Mouse (Mus musculus) T-helper 17 cell (primary cell): Measurements from ENCODE around the gene Kcmf1.

ENCODE experiments used
- in situ Hi-C, 2 experiments: fragments of 300-600 bp; cut with MboI, MseI; formaldehyde crosslinking; loops; 1 replicate in 1 of 2; 2 replicates in 1 of 2; pipeline ENCODE4 v1.15.1; 2025; ENCODE audit warnings: high pct_unique_total_duplicates in 2 of 2

Kcmf1 gene

DNA sequence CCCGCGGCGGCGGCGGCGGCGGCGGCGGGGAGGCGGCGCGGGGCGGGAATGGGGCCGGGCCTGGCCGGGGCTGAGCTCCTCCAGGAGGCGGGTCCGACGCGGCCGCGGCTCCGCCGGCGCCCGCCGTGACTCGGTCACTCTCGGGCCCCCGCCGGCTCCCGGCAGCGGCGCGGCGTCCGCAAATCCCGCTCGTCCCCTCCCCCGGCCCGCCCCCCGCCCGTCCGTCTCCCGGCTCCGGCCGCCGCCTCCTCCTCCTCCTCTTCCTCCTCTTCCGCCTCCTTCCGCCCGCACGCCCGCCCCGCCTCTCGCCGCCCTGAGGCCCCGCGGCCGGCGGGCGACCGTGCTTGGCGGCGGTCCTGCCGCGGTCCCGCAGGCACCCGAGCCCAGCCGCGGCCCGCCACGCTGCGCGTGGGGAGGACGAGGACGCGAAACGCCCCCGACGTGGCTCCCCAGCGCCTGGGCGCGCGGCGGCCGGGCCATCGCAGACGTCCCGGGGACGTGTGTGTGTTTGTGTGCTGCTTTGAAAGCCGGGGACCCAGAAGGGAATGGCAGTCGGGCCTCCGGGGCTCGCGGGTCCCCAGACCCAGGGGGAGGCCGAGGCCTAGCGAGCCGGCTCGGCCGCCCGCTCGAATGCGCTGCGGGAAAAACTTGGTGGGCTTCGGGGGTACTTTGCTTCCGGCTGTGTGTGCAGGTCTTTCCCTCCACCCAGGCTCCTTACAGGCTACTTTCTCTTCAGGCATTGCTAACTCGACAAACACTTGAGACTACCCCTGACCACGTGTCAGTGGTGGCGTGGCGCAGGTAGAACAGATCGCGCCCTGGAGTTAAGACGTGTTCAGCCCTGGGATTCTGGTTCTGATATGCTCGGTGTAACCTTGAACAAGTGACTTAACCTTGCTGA, at the start of gene Kcmf1:
Kcmf1 (minus strand) TSS at position 199 of the 901 bp plus-strand sequence.
- in situ Hi-C loops: no loop called here

DNA sequence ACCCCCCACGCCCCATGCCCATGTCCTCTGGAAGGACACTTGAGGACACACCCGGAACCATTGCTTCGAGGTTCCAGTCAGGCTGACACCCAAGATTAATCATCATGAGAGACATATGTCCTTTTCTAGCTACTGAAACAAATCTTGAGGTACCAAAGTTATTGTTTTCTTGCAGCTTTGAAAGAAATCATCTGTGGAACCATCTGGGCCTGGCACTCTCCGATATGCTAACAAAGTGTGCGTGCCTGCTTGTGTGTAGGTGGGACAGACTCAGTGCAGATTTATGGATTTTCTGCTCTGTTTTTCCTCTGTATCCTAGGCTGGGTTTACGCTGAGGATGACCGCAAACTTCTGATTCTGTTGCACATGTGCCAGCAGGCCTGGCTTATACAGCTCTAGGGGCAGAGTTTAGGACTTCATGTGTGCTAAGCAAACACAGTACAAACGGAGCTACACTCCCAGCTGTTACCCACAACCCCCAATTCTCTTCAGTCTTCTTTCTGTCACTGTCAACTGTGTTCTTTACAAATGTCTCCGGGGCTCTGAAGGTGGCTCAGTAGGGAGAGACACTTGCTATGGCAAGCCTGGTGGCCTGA, 49.5 kb upstream of the Kcmf1 start:
- in situ Hi-C loops: no loop called here

DNA sequence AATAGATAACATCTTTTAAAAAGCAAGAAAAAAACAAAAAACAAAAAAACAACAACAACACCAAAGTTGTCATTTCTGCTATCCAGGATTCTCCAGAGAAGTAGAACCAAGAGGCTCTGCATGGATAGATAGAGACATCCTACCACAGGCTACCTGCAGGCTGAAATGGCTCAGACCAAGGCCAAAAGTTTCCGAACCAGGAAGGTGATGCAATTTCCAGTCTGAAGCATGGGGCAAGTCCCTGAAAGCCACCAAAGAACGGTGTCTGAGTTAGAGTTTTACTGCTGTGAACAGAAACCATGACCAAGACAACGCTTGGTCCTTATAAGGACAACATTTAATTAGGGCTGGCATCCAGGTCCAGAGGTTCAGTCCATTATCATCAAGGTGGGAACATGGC, 48.6 kb upstream of the Kcmf1 start:
- in situ Hi-C loops: no loop called here

DNA sequence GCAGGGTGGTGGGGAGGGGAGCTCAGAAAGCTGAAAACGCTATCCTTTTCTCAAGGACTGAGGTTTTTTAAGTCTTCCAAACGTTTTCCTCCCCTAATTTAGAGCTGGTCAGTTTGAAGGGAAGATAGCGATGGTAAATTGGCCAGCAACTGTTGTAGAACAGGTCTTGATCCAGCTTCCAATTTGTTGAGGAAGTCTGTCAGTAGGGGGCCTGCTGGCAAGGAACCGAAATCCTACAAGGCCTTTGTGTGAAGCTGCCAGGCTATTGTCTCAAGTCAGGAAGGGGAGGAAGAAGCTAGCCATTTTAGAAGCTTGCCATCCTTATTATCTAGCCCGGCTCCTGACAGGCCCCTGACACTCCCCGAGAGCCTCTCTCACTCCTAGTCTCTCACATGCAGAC, 48.2 kb upstream of the Kcmf1 start:
- in situ Hi-C loops: no loop called here

DNA sequence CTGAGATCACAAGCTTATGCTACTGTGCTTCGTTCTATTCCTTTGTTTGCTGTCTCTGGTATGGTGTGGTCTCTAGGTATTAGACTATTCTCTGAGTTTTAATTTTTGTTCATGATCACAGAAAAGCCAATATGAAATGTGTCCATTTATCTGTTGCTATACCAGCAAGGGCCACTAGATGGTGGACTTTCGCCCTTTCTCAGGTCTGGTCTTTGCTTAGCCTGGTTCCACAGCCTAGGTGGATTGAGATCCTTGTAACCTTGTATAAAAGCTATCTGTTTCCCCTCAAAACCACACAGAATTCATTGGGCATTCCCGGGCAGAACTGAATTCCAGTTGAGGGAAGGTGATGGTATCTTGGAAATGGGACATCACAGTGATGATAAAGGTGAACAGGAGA, 40.7 kb upstream of the Kcmf1 start:
- in situ Hi-C loops: loop anchor here (5.0 kb wide), 2 partner anchors 62 to 82 kb away; no protein-coding TSS in a partner anchor

DNA sequence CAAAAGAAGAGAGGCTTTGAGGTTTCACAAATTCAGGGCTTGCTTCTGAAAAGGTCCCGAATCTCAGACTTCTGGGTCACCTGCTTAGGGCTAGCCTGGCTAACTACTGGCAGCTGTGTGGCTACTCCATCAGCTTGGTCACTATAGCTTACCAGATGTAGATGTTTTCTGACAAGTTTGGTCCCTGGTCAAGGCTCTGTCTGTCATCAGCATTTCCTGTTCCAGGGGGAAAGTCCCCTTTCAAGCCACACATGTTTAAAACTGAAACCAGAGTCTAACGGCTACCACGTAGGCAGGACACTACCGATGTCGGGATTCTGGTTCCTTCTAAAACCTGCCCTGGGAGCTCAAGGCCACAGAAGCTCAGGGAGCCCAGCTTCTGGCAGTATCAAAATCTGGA, 38.1 kb upstream of the Kcmf1 start:
- in situ Hi-C loops: loop anchor here in 1 of 2 experiments (5.0 kb wide), 1 partner anchor 214 kb away; no protein-coding TSS in a partner anchor

DNA sequence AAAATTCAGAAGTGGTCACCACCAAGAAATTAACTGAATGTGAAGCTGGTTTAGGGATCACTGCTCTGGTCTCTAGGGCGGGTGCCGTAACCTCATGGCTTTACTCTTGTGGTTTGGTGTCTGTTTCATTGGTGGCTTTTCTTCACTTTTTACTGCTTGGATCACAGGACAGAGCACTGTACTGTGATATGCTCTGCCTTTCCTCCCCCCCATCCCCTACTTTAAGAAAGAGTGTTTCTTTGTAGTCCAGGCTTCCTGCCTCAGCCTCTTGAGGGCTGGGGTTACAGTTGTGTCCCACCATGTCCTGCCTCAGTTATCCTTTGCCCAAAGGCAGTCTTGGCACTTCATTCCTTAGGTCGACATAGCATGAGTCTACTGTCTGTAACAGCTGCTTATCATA, 37.7 kb upstream of the Kcmf1 start:
- in situ Hi-C loops: loop anchor here in 1 of 2 experiments (5.0 kb wide), 1 partner anchor 215 kb away; no protein-coding TSS in a partner anchor

DNA sequence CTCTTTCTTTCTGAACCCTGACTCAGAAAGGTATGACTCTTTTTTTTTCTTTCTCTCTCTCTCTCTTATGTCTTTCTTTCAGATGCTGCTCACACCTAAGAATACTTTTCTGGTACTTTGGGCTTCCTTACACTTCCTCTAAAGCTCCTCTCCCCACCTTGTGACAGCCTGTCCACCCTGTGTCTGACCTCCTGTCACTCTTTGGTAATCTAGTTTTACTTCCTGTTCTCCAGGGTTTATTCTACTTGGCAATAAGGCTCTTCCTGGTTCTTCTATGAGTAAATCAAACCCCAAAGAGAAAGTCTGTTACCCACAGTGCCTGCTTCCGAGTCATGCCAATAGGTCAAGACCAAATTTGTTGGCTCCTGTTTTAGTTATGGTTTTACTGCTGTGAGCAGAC, 33.2 kb upstream of the Kcmf1 start:
- in situ Hi-C loops: no loop called here

DNA sequence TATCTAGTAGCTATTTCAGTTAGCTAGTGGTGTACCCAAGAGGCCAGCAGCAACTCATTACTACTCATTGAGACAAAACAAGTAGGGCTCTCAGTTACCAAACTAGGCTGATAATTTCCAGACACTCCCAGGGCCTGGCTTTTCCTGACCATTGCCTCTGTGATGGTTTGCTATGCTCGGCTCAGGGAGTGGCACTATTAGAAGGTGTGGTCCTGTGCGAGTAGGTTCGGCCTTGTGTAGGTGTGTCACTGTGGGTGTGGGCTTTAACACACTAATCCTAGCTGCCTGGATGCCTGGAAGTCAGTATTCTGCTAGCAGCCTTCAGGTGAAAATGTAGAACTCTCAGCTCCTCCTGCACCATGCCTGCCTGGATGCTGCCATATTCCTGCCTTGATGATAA, 31.8 kb upstream of the Kcmf1 start:
- in situ Hi-C loops: no loop called here

DNA sequence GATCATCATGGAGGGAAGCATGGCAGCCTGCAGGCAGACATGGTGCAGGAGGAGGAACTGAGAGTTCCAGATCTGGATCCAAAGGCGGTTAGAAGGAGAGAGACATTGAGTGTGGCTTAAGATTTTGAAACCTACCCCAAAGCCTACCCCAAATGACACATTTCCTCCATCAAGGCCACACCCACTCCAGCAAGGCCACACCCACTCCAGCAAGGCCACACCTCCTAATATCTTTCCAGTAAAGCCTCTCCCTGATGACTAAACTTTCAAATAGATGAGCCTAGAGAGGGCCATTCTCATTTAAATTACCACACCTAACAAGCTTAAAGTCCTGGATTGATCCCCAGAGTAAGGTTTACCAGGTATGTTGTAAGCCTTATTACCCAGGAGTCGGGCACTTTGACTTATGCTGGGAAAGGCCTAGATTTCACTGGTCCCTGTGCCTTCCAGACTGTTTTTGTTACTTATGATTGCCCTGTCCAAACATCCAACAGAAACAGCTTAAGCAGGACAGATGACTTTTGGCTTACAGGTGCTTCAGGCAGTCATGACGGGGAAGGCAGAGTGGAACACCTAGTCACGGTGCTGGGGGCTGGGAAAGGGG, 30.1 kb upstream of the Kcmf1 start:
- in situ Hi-C loops: no loop called here

DNA sequence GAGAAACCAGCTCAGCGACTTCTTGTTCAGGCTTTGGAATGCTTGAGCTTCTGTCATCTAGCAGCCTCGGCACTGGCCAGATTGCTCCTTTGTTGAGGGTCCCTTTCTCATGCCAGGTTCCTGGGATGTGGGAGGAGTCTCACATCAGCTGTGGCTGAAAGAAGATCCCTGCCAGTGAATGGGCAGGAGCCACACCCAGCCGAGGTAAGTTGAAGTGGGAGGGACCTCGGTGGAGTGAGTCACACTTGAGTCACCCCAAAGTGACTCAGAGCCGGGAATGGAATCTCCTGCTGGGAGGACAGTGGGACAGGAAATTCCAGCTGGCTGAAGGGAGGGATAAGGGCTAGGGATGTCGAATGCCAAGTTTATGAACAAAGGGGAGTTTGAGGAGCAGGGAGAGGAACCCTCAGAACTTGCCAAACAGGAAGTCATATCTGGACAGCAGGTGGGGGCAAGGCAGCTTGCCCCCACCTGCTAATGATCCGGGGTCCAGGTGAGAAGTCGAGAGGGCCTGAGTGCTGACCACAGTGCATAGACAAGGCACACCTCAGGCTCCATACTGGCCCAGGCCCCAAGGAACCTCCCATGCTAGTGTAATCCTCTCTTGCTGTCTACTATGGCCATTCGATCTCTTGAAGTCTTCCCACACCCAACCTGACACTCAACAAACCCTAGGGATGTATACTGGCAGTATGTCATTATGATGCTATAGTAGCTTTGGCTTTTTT, 27.1 kb upstream of the Kcmf1 start:
- in situ Hi-C loops: no loop called here

DNA sequence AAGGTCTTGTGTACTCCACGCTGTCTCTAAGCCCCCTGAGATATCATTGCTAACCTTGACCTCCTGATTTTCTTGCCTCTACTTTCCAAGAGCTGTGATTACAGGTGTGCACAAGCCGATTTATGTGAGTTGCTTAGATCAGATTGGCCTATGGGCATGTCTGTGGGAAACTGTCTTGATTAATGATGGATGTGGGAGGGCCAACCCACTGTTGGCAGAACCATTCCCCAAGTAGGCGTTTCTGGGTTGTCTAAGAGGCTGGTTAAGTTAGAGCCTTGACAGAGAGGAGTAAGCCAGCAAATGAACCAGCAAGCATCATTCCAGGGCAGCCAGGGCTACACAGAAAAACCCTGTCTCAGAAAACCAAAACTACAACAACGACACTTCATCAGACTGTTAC, 26.3 kb upstream of the Kcmf1 start:
- in situ Hi-C loops: no loop called here

DNA sequence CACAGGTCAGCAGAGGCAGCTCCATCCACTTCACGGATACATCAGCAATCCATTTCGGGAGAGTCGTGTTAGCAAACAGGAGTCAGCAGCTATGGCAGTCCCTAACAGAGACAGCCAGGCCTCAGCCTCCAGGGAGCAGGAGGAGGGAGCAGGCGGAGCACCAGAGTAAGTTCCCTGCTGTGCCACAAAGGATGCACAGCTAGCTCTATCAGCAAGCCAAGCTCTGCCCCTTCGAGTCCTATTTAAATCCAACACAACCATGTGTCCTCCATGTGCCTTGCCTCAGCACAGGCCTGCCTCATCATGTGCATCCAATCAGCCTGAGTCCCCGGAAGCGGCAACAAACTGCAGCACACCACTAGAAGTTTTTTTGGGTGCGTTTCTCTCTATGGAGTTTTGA, 23.6 kb upstream of the Kcmf1 start:
- in situ Hi-C loops: no loop called here

DNA sequence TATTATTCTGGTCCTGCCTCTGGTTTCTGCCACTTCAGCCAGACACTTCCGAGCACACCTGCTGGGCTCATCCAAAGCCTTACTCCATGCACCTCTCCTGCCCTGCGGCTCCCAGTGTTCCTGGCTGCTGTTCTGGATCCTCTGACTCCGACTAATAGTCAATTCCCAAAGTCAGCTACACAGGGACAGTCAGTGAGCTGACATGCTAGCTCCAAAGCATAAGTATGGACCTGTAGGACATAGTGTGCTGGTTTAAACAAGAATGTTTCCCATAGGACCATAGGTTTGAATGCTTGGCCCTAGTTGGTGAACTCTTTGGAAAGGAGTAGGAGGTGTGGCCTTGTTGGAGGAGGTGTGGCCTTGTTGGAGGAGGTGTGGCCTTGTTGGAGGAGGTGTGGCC, 21.3 kb upstream of the Kcmf1 start:
- in situ Hi-C loops: no loop called here

DNA sequence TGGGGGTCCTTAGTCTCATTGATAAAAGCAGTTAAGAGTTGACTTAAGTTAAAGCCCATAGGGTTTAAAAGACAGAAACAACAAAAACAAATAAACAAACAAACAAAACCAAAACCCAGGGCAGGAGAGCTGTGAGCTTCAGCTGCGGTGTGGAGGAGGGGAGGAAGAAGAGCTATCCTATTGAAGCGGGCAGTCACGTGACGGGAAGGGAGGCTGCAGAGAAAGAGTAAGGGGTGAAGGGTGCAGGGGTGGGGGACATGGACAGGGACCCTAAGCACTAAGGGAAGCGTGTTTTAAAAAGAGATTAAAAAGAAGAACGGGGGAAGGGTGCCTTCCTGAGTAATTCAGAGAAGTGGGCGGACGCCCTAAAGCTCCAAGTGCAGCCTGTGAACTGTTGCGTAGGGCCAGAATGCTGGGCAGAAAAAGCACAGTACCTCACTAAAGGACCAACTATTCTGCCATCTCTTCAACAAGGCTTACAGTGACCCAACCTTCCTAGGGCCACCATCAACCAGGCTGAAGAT, 18.8 kb upstream of the Kcmf1 start:
- in situ Hi-C loops: loop anchor here in 1 of 2 experiments (5.0 kb wide), 1 partner anchor 229 kb away; no protein-coding TSS in a partner anchor

DNA sequence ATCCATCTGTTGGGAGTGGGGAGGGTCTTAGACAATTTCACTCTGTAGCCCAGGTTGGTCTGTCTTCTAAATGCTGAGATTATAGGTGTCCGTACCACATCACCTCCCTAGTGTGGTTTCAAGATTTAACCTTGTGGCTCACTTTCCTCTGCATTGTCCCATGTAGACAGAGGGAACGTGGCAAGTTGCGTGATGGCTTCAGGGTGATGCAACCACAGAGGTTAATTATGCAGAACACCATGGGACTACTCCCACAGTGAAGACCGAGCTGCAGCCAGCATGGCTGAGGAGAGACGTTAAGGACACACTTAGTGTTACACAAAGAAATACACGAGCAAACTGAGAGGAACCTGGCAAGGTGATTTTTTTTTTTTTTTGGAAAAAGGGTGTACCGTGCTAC, 16.6 kb upstream of the Kcmf1 start:
- in situ Hi-C loops: loop anchor here in 1 of 2 experiments (5.0 kb wide), 1 partner anchor 231 kb away; no protein-coding TSS in a partner anchor

DNA sequence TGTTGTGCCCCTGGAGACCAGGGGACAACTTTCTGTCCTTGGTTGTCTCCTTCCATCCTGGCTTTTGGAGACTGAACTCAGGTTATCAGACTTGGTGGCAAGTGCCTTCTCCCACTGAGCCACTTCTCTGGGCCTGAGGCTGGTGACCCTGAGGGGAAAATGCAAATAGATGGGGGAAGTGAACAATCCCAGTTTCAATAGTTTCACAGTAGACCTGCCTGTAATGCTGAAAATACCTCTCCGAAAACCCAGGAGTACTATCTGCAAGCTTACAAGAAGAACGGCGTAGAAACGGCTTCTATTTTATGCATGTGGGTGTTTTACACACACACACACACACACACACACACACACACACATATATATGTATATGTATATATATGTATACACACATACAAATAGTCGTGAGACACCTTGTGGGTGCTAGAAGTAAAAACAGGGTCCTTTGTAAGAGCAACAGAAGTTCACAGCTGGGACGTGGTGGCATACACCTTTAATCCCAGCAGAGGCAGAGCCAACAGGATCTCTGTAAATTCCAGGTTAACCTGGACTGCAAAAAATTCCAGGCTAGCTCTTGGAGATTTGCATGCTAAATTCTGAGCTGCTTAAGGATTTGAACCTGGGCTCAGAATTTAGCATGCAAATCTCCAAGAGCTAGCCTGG, 14.4 kb upstream of the Kcmf1 start:
- in situ Hi-C loops: no loop called here

DNA sequence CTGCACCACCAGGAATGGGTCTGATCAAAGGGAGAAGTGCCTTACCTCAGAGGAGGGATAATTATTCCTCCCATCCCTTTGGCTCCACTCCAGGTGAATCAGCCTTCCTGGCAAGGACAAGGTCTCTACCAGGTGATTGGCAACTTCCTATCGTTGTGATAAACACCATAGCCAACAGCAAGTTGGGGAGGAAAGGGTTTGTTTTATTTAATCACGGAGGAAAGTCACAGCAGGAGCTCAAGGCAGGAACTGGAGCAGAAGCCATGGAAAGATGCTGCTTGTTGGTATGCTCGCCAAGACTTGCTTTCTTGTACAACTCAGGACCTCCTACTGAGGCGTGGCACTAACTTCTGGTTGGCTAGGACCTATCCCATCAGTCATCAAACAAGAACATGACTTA, 11.5 kb upstream of the Kcmf1 start:
- in situ Hi-C loops: no loop called here

DNA sequence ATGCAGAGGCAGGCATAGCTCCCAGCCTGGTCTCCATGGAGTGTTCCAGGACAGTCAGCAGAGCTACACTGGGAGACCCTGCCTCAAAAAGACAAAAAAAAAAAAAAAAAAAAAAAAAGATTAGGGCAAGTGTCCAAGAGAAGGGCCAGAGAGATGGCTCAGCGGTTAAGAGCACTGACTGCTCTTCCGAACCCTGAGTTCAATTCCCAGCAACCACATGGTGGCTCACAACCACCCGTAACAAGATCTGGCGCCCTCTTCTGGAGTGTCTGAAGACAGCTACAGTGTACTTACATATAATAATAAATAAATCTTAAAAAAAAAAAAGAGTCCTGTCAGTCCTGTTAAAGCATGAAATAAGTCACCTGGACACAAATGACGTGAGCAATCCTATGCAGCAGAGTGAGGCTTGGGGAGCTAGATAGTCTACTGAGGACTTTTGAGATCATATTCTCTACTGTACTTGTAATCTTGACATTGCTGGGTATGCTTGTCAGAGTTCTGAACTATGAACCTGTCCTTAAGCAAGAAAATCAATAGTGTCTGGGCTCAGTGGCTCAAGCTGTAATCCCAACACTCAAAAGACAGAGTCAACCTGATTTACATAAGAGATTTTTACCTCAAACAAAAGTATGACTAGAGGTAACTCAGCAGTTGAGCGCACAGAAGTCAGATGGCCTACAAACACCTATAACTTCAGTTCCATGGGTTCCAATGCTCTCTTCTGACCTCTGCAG, 2.6 kb upstream of the Kcmf1 start:
- in situ Hi-C loops: no loop called here

DNA sequence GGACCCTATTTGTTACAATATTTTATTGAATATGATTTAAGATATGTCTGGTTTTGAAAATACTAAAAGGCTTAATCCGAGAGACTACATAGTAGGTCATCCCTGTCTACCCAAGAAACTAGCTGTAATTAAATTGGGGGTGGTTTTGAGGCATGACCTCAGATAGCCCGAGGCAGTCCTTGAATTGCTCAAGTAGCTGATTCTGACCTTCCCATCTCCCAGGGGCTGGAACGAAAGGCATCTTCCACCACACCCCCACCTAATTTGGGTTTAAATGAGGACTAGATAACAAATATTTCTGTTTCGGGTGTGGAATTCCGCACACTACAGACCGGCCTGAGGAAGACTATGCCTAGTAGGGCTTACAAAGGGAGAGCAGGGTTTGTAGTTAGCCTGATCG, 1.2 kb upstream of the Kcmf1 start:
- in situ Hi-C loops: no loop called here
